Mouse (Mus musculus): Measurements from ENCODE around the gene Vangl2.

Gene Vangl2

GRCm38 (mm10) chr1:172028394-172029275 is at the start of gene Vangl2:
Vangl2 (minus strand) TSS chr1:172028444.
- no peak for DNase-seq

- peak; percentile 80 for DNase-seq
Measured at GRCm38 (mm10) chr1:172077981-172078380, 49.7 kb upstream of the Vangl2 start.

- no peak for DNase-seq
Measured at GRCm38 (mm10) chr1:172072604-172073003, 44.4 kb upstream of the Vangl2 start.

- DNase-seq: no peak
Measured at GRCm38 (mm10) chr1:172071556-172071955, 43.3 kb upstream of the Vangl2 start.

GRCm38 (mm10) chr1:172070227-172070626 is 42.0 kb upstream of the Vangl2 start:
- no peak for DNase-seq

GRCm38 (mm10) chr1:172064613-172065141 is 36.4 kb upstream of the Vangl2 start:
- DNase-seq: peak; percentile 89

GRCm38 (mm10) chr1:172063291-172064023 is 35.2 kb upstream of the Vangl2 start:
- DNase-seq: no peak

GRCm38 (mm10) chr1:172062101-172062500 is 33.9 kb upstream of the Vangl2 start:
- DNase-seq: no peak

- DNase-seq: no peak
Measured at GRCm38 (mm10) chr1:172061217-172061616, 33.0 kb upstream of the Vangl2 start.

- DNase-seq: no peak
Measured at GRCm38 (mm10) chr1:172060659-172061058, 32.4 kb upstream of the Vangl2 start.

- DNase-seq: no peak
Measured at GRCm38 (mm10) chr1:172058874-172059273, 30.6 kb upstream of the Vangl2 start.

GRCm38 (mm10) chr1:172058321-172058720 is 30.1 kb upstream of the Vangl2 start:
- no peak for DNase-seq

GRCm38 (mm10) chr1:172057491-172057921 is 29.3 kb upstream of the Vangl2 start, which contains the start of gene Nhlh1:
Nhlh1 (minus strand) TSS chr1:172057573.
- no peak for DNase-seq

- peak; percentile 48 for DNase-seq
Measured at GRCm38 (mm10) chr1:172056251-172056650, 28.0 kb upstream of the Vangl2 start.

- peak; percentile 87 for DNase-seq
Measured at GRCm38 (mm10) chr1:172053541-172054440, 25.5 kb upstream of the Vangl2 start.

- DNase-seq: peak; percentile 55
Measured at GRCm38 (mm10) chr1:172052766-172053279, 24.6 kb upstream of the Vangl2 start.

GRCm38 (mm10) chr1:172049131-172049782 is 21.0 kb upstream of the Vangl2 start:
- no peak for DNase-seq

GRCm38 (mm10) chr1:172048241-172048734 is 20.0 kb upstream of the Vangl2 start:
- no peak for DNase-seq

GRCm38 (mm10) chr1:172046938-172047337 is 18.7 kb upstream of the Vangl2 start:
- peak; percentile 95 for DNase-seq

- DNase-seq: no peak
Measured at GRCm38 (mm10) chr1:172046410-172046809, 18.2 kb upstream of the Vangl2 start.

- DNase-seq: peak; percentile 94
Measured at GRCm38 (mm10) chr1:172029914-172030313, 1.7 kb upstream of the Vangl2 start.

GRCm38 (mm10) chr1:172027809-172028102 is 488 bp downstream of the Vangl2 start:
- no peak for DNase-seq
